21 mouse cellular contexts compared by ENCODE assay signal in the genomic region with DNA sequence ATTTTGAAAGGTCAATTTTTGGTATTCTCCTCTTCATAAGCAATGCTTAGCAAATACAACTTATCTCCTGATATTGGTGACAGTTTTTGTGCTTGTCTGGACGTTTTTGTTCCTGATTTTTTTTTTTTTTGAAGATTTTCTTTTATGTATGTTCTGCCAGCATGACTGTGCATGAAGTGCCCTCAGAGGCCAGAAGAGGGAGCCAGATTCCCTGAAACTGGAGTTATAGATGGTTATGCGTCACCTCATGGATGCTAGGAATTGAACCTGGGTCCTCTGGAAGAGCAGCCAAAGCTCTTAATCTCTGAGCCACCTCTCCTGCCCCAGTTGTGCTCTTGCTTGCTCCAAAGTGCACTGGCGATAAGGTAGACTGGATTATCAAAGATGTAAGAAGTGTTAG.
DNase-seq lines count a peak whose midpoint lies in the region; ATAC-seq and TF ChIP-seq lines count a peak whose summit lies in the region.
"Had no signal": no experiment of that assay in that cellular context is flagged by ENCODE, and none has a peak within 500 bp of the region (broad histone marks: within the 10 kb centered on the region; RNA-seq: fewer than 3 reads in every experiment).

No protein-coding gene starts in this region.

- H3K27ac ChIP-seq in forebrain, postnatal 0 days (ENCODE audit: low read depth, low read length): no peak overlapping the region
- no peak overlapping the region for H3K27ac ChIP-seq in forebrain, embryonic 14.5 days (ENCODE audit: low read depth, low read length)
- no peak overlapping the region for H3K27ac ChIP-seq in liver, embryonic 14.5 days
- no peak overlapping the region for H3K27ac ChIP-seq in intestine, embryonic 16.5 days (ENCODE audit: low read length)
- H3K27ac ChIP-seq: forebrain, embryonic 10.5 days; gastrocnemius, adult 2 months; heart, embryonic 13.5 days; hindbrain, embryonic 15.5 days; stomach, embryonic 15.5 days had no signal

- no peak overlapping the region for H3K4me3 ChIP-seq in forebrain, postnatal 0 days (ENCODE audit: low read depth, low read length)
- H3K4me3 ChIP-seq in forebrain, embryonic 14.5 days (ENCODE audit: low read depth, low read length): no peak overlapping the region
- H3K4me3 ChIP-seq in liver, embryonic 14.5 days (ENCODE audit: insufficient read depth in 1 of 2, low read depth in 2 of 2, low read length in 2 of 2): no peak overlapping the region
- no peak overlapping the region for H3K4me3 ChIP-seq in E14TG2a.4 (replicated peaks; ENCODE audit: low read length)
- H3K4me3 ChIP-seq in intestine, embryonic 16.5 days (ENCODE audit: low read length): no peak overlapping the region
- H3K4me3 ChIP-seq: forebrain, embryonic 10.5 days; gastrocnemius, adult 2 months; heart, embryonic 13.5 days; hindbrain, embryonic 15.5 days; stomach, embryonic 15.5 days had no signal

- 0 out of 2 replicates have a peak, but pooled peaks have one; percentile 23 for TF ChIP-seq CTCF in forebrain, postnatal 0 days (IDR thresholded peaks at IDR 0.05; ENCODE audit: low read depth)
- TF ChIP-seq CTCF in liver, embryonic 14.5 days (IDR thresholded peaks at IDR 0.05; ENCODE audit: low read depth): peak; percentile 51
- peak; percentile 51 for TF ChIP-seq CTCF in E14TG2a.4 (conservative IDR thresholded peaks at IDR 0.05; ENCODE audit: low read length)

- H3K4me1 ChIP-seq in forebrain, postnatal 0 days (ENCODE audit: insufficient read depth): no peaks in the 10 kb centered on the region
- H3K4me1 ChIP-seq in forebrain, embryonic 14.5 days (ENCODE audit: control insufficient read depth, insufficient read depth, low read length): no peaks in the 10 kb centered on the region
- no peaks in the 10 kb centered on the region for H3K4me1 ChIP-seq in liver, embryonic 14.5 days (replicated peaks; ENCODE audit: control insufficient read depth in 2 of 2, insufficient read depth in 2 of 2, low read length in 1 of 2)
- H3K4me1 ChIP-seq in E14TG2a.4 (replicated peaks; ENCODE audit: low read depth, low read length): no peaks in the 10 kb centered on the region
- H3K4me1 ChIP-seq in intestine, embryonic 16.5 days (ENCODE audit: control insufficient read depth, insufficient read depth, low read length): no peaks in the 10 kb centered on the region
- H3K4me1 ChIP-seq: forebrain, embryonic 10.5 days; heart, embryonic 13.5 days; hindbrain, embryonic 15.5 days; stomach, embryonic 15.5 days had no signal

- H3K27me3 ChIP-seq in forebrain, postnatal 0 days (ENCODE audit: insufficient read depth, low read length): no peaks in the 10 kb centered on the region
- H3K27me3 ChIP-seq in forebrain, embryonic 14.5 days (replicated peaks; ENCODE audit: control insufficient read depth, insufficient read depth, low read length): no peaks in the 10 kb centered on the region
- no peaks in the 10 kb centered on the region for H3K27me3 ChIP-seq in liver, embryonic 14.5 days (ENCODE audit: control insufficient read depth, insufficient read depth, low read length)
- no peaks in the 10 kb centered on the region for H3K27me3 ChIP-seq in E14TG2a.4 (ENCODE audit: insufficient read depth, low read length)
- H3K27me3 ChIP-seq in intestine, embryonic 16.5 days (replicated peaks; ENCODE audit: control insufficient read depth, insufficient read depth, low read length): no peaks in the 10 kb centered on the region
- H3K27me3 ChIP-seq: heart, embryonic 13.5 days; hindbrain, embryonic 15.5 days; stomach, embryonic 15.5 days had no signal

- no peak for DNase-seq in forebrain, postnatal 0 days
- DNase-seq in forebrain, embryonic 14.5 days (ENCODE audit: low spot score): no peak
- DNase-seq in liver, embryonic 14.5 days (ENCODE audit: low read depth in 3 of 3, low spot score in 3 of 3): no peak
- DNase-seq in liver (no peak), R1 (ENCODE audit: low read depth, low spot score) (peak; percentile 61)
- no peak for DNase-seq in lung, postnatal 14 days
- DNase-seq: adrenal gland, adult 2 months; B cell, adult 2 months; gastrocnemius, adult 2 months; heart, postnatal 36 days; kidney, postnatal 14 days; lung, adult 18-20 months; lung, postnatal 4 days; right cerebral cortex, postnatal 25 days had no signal

- no peak overlapping the region for H3K4me2 ChIP-seq in forebrain, postnatal 0 days (ENCODE audit: low read depth)
- no peak overlapping the region for H3K4me2 ChIP-seq in forebrain, embryonic 14.5 days (ENCODE audit: low read length)
- H3K4me2 ChIP-seq in liver, embryonic 14.5 days (ENCODE audit: low read depth): no peak overlapping the region
- H3K4me2 ChIP-seq in intestine, embryonic 16.5 days (ENCODE audit: low read depth, low read length): no peak overlapping the region
- H3K4me2 ChIP-seq: heart, embryonic 13.5 days; hindbrain, embryonic 15.5 days; stomach, embryonic 15.5 days had no signal

- no peaks in the 10 kb centered on the region for H3K9me3 ChIP-seq in forebrain, postnatal 0 days (ENCODE audit: low read length)
- H3K9me3 ChIP-seq in forebrain, embryonic 14.5 days (replicated peaks; ENCODE audit: control insufficient read depth, low read length): no peaks in the 10 kb centered on the region
- H3K9me3 ChIP-seq in liver, embryonic 14.5 days (ENCODE audit: control insufficient read depth, low read length): no peaks in the 10 kb centered on the region
- H3K9me3 ChIP-seq in E14TG2a.4 (ENCODE audit: low read length): no peaks in the 10 kb centered on the region
- H3K9me3 ChIP-seq in intestine, embryonic 16.5 days (ENCODE audit: control insufficient read depth, low read length): no peaks in the 10 kb centered on the region
- H3K9me3 ChIP-seq: heart, embryonic 13.5 days; hindbrain, embryonic 15.5 days; stomach, embryonic 15.5 days had no signal

- WGBS in forebrain, postnatal 0 days: 69% methylated on average over 3 of the region's 3 CpGs
- 68% methylated on average over 3 of the region's 3 CpGs for WGBS in forebrain, embryonic 14.5 days
- 52% methylated on average over 3 of the region's 3 CpGs for WGBS in liver, embryonic 14.5 days (ENCODE audit: insufficient replicate concordance)
- 73% methylated on average over 3 of the region's 3 CpGs for WGBS in intestine, embryonic 16.5 days

- no peak overlapping the region for H3K9ac ChIP-seq in forebrain, postnatal 0 days
- no peak overlapping the region for H3K9ac ChIP-seq in forebrain, embryonic 14.5 days (ENCODE audit: low read length)
- H3K9ac ChIP-seq in liver, embryonic 14.5 days (replicated peaks): no peak overlapping the region
- H3K9ac ChIP-seq in intestine, embryonic 16.5 days (ENCODE audit: low read depth, low read length): no peak overlapping the region
- H3K9ac ChIP-seq: heart, embryonic 13.5 days; hindbrain, embryonic 15.5 days; stomach, embryonic 15.5 days had no signal

- TF ChIP-seq EP300 in liver, embryonic 14.5 days (IDR thresholded peaks at IDR 0.05; ENCODE audit: low read depth): no peak

- H3K36me3 ChIP-seq in forebrain, postnatal 0 days (ENCODE audit: insufficient read depth): no peaks in the 10 kb centered on the region
- no peaks in the 10 kb centered on the region for H3K36me3 ChIP-seq in forebrain, embryonic 14.5 days (ENCODE audit: control insufficient read depth, insufficient read depth, low read length)
- no peaks in the 10 kb centered on the region for H3K36me3 ChIP-seq in liver, embryonic 14.5 days (replicated peaks; ENCODE audit: control insufficient read depth, insufficient read depth, low read depth)
- no peaks in the 10 kb centered on the region for H3K36me3 ChIP-seq in E14TG2a.4 (ENCODE audit: insufficient read depth, low read length)
- H3K36me3 ChIP-seq in intestine, embryonic 16.5 days (ENCODE audit: control insufficient read depth, insufficient read depth, low read length): no peaks in the 10 kb centered on the region
- H3K36me3 ChIP-seq: forebrain, embryonic 10.5 days; heart, embryonic 13.5 days; stomach, embryonic 15.5 days had no signal

- ATAC-seq in forebrain, postnatal 0 days: no peak
- no peak for ATAC-seq in forebrain, embryonic 14.5 days
- no peak for ATAC-seq in liver, embryonic 14.5 days (ENCODE audit: insufficient read depth)
- ATAC-seq in intestine, embryonic 16.5 days: no peak
- ATAC-seq: intestine, postnatal 0 days had no signal
